Mouse (Mus musculus) cerebellum, postnatal 25 days (tissue): ENCODE data around the gene Fxyd5.

Source experiments
- DNase-seq, 2 experiments: peaks; one replicate each; pipeline ENCODE4 v3.0.0; 2021; ENCODE audit warnings: mixed read lengths in 2 of 2

Fxyd5 gene

DNA sequence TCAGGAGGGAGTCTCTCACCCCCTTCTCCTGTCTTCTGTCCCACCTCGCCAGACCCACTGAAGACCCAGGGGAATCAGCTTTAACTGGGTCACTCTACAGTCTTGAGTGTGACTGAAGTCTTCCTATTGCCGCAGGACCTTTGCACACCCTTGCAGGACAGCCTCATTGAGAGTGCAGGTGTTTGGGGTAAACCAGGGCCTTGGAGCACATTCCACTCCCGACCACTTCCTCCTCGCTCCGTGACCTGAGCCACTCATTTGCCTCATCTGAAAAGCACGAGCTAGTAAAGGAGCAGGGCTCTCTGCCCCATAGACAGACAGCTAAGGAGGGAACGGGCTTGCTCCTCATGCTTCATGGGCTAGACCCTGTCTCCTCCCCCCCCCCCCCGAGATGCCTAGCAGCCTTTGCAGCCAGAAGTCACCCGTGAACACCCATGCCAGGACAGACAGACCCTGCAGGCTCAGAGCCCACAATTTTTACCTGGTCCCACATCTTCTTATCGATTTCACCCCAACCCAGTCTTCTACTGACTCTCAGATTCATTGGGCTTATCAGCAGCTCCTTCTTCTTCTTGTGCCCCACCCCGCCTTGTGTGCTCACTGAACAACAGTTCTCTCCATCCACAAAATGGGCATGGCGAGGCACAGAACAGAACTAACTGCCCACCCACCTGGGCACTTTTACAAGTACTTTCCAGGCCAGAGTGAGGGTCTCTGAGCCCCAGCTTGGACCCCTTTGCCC is 1.8 kb downstream of the Fxyd5 start:
- DNase-seq: no peak

DNA sequence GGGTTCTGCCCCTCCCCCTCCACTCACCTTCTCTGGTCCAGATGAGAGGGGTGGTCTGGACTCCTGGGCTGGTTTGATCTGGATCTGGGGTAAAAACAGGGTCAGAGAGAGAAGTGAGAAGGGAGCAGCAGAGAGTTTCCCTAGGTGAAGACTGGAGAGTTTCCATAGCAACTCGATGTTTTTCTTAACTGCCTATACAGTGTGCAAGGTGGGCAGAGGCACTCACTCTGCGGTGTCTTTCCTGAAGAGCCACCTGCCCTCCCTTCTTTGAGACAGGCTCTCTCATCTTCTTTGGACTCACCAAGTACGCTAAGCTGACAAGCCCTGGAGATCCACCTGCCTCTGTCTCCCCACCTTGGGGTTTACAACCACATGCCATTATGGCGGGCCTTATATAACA is 3.3 kb downstream of the Fxyd5 start:
- no peak for DNase-seq

DNA sequence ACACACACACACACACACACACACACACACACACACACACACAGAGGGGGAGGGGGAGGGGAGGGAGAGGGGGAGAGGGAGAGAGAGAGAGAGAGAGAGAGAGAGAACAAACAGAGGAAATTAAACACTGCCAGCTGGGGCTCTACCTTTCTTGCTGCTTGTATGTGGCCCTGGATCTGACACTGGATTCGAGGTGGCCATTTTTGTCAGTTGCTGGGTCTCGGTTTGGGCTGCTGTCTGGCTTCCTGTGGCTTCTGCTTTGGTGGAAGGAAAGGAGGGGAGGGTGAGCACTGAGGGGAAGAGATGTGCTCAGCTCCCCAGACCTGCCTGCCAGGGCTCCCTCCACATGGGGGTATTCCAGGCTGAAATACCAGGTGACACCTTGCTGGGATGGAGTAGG is 4.6 kb downstream of the Fxyd5 start:
- DNase-seq: no peak

DNA sequence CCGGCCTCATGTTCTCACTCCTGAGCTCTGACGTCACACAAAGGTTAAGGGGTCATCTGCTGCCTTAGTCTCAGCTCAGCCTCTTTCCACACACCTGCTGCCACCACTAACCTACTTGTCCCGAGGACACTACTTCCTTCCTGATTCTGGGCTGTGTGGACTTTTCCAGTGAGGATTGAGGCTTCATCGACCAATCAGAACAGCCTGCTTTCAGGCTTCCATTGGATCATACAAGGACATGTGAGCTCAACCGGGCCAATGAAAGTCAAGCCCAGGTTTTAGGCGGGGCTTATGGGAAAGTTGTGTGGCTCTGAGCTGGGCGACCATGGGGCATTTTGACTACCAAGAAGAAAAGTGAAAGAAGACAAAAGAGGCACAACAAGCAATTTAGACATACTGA is 5.4 kb downstream of the Fxyd5 start:
- no peak for DNase-seq

DNA sequence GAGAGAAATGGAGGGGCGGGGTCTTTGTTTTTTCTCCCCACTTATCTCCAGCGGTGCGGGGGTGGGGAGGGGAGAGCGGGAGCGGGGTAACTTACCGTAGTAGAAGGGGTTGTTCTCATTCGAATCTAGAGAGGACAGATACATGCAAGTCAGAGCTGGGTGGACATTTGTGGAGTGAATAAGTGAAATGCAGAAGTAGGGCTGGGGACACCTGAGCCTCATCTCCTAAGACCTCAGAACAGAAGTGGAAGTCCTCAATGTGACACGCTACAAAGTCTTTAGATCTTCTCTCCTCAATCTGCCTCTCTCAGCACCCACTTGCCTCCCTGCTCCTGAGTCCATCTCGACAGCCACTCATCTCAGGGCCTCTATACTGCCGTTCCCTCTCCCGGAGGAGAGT is 7.0 kb downstream of the Fxyd5 start:
- no peak for DNase-seq

DNA sequence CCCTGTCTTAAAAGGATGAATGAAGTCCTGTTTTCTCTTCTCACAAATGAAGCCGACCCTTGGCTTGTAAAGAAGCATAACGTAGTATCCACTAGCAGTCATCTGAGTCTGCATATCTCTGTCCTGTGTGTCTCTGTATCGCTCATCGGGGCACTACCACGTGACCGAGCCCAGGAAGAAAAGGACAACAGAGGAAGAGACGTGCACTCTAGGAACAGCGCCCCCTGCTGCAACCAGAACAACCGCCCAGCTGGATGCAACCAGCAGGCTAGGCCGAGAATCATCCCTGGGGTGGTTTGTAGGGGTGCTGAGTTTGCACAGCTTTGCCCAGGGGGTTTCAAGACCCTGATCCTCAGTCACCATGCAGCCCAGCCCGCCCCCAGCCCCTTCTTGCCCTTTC is 7.5 kb downstream of the Fxyd5 start:
- DNase-seq: peak in 1 of 2 experiments; percentile 31

DNA sequence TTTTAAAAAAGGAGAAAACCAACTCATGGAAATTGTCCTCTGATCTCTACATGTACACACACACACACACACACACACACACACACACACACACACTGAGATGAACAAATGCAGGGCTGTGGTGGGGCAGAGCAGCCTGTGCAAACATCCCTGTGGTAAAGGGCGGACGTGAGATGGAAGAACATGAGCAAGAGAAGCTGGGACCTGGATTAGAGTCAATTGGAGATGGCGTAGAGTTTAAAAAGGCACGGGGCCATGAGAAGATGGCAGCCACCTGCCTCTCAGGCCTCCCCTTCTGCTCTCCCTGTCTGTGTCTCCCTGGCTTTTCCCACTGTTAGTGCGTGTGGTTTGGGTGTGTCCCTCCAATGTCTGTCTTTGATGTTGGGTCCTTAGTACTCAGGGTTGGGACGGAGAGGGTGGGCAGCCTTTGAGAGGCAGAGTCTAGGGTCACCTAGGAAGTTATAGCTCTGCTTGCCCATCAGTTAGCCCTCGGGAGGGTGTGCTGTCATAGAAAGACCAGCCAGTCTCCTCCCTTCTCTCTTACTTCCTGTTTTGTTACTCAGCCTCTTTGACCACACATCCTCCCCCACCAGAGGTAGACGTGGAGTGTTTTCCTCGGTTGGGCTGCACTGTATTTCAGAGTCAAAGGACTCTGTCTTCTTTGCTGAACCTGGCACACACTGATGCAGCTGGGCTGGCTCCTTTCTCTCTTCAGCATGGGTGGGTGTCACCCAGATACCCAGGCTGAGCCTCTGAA is 8.7 kb downstream of the Fxyd5 start:
- DNase-seq: no peak

DNA sequence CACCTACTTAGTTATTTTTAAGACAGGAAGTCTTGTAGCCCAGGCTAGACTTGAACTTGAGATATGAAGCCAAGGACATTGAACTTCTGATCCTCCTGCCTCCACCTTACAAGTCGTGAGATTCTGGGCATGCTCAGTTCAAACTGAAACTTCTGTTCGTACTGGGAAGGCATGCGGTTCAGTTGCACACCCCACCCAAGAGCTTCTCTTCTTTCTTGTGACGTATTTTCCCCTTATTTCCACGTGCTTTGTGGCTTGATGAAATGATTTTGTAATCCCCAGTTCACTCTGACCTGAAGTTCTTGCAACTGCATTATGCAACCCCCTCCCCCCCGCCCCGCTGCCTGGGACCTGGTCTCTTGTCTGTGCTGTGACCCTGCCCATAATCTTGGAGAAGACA is 10.6 kb downstream of the Fxyd5 start:
- DNase-seq: no peak

DNA sequence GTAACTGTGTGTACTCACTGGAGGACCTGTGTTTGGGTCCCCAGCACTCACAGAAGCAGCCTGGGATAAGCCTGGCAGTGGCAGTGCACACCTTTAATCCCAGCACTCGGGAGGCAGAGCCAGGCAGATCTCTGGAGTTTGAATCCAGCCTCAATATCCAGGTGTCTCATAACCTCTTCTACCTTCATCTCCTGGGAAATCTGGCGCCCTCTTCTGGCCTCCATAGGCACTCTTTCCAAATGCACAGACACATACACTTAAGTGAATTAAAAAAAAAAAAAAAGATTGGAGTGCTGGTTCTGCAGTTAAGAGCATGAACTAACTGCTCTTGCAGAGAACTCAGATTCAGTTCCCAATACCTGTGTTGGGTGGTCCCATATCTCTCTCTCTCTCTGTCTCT is 11.6 kb downstream of the Fxyd5 start:
- DNase-seq: no peak

DNA sequence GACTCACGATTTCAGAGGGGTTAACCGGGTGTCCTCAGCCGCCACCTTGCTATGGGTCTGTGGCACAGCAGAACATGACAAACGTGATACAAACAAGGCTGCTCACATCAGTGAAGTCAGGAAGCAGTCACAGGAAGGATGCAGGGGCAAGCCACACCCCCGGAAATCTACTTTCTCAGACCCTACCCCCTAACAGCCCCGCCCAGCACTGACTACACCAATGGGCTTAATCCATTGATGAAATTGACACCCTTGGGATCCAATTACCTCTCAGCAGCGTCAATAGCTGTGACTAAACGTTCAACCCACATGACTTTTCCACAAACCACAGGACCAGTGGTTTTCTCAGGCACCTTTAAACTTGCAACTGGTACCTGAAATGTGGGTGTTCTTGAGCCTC is 13.7 kb downstream of the Fxyd5 start:
- no peak for DNase-seq

DNA sequence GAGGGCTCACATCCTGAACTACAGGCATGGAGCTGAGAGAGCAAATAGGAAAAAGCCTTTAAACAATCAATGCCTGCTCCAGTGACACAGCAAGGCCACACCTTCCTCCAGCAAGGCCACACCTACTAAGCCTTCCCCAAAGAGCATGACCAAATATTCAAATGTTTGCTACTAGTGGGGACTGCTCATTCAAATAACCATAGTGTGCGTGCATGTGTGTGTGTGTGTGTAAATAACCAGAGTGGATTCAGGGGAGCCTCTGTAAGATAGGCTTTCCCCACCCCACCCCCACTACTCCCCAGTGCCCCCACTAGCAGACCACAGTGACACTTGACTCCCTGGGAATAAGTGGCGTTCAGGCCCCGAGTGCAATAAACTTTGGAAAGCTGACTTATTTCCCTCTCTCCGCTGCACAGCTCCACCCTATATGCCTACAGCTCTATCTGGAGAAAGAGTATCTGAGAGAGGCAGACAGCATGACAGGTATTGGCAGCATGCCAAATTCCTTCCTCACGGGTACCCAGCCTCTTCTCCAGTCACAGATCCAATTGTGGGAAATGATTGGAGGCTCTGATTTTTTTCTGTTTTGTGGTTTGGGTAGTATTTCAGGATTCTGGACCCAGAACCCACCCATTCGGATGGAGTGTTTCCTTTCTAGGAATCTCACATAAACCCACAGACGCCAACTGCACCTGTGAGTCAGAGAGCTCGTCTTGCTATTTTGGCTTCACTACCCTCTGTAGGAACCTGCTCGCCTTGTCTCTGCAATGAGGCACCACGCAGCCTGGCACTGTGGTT is 25.0 kb downstream of the Fxyd5 start:
- peak; percentile 21 to 30 for DNase-seq

DNA sequence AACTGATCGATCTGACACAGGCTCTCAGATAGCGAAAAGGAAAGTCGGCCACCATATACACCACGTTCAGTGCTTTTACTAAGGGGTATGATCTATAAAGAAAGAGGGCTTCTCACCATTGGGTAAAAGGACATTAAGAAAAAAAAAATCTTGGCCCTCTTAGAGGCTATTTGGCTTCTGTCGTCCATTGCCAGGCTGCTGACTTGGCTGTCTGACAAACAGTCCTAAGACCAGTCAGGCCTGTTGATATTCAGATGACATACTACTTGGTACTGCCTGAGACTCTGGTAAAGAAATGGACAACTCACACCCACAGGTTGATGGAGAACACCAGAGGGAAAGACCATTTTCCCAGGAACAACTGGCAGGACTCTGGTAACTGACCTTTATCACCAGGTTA is 29.3 kb downstream of the Fxyd5 start:
- peak in 1 of 2 experiments; percentile 12 for DNase-seq

DNA sequence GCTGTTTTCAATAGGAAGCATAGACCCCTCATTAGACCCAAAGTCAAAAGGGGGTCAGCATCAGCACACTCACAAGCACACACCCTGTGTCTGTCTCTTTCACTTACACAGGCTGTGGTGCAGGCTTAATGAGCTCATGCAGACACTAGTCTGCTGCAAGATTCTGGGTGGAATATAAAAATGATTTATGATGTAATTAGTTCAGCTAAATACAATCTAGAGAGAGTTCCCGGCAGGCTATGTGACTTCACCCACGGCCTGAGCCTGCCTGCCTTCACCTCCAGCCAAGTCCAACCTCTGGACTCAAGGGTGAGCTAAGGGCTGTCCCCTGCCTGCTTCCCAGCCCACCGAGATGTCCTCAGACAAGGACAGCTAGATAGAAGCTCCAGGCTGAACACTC is 33.4 kb downstream of the Fxyd5 start:
- DNase-seq: no peak

DNA sequence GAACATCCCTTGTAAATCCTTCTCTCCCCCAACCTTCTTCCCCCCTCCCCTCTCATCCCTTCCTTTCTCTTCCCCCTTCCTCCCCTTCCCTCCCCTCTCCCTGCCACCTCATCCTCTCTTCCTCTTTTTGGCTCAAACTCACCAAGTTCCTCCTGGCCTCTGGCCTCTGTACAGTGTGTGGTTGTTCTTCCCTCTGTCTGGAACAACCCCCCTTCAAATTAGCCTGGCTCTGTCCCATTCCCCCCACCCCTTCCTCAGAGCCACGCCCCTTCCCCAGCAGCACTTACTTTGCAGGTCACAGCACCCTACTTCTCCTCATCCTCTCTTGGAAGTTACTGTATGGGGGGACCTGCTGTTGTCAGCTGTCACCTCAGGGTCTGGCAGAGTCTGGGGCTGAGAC is 34.1 kb downstream of the Fxyd5 start:
- DNase-seq: no peak

DNA sequence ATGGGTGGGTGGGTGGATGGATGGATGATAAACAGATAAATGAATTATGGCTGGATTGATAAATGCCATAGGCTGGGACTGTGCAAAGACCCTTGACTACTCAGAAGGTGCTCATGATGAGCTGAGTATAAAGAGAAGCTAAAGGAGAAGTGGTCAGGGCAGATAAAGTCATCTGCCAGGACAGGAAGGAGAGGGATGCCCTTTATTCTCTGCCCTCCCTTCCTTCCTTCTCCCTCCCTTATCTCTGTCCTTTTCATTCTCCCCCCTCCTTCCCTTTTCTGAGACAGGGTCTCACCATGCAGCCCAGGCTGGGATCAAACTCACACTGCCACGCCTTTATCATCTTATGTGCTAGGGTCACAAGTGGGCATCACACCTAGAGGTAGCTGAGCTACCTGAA is 34.5 kb downstream of the Fxyd5 start:
- DNase-seq: no peak

DNA sequence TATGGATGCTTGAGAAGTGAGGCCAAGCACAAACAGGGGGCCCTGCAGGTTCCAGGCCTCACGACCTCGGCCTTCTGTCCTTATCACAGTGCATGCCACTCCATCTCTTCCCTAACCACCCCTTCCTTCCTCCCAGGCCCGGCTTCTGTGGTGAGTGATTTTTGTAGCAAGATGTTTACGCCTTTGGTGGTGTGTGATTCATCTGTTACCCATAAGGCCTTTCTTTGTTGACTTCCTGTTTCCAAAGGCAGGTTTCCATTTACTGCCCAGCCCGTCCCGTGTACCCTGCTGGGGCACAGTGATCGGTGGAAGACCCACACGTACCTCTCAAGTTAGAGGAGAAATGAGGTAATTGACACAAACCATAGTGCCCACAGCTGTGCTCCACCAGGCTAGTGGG is 39.6 kb downstream of the Fxyd5 start:
- no peak for DNase-seq

DNA sequence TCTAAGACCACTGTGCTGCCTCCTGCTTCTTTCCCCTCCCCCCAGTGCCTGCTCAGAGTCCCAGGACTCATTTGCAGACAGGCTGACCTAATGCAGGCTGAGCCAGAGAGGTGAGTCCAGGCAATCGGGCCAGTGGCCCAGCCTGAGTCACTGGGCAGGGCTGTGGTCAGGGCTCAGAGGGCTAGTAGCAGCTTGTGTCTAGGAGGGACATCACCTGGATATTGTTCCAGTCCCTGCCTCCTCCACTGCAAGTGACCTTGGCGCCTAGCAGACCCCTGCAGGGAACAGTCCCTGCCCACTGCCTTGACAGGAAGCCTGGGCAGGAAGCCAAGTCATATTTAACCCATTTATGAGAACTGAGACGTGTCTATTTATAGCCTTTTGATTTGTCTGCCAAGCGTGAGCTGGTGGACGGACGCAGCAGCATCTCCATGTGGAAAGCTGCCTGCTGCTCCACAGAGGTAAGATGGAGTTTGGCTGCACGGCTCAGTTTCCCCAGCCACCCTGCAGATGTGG is 41.7 kb downstream of the Fxyd5 start:
- DNase-seq: peak; percentile 56 to 74

DNA sequence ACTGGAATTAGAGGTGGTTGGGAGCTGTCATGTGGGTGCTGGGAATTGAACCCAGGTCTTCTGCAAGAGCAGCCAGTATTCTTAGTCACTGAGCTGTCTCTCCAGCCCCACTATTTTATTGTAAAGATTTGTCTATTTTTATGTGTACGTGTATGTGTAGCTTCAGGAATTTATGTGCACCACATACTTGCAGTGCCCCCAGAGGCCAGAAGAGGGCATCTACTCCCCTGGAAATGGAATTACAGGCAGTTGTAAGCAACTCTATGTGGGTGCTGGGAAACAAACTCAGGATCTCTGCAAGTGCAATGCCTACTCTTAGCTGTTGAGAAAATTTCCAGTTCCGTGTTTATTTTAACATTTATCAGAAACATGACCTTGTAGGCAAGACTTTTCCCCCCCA is 45.8 kb downstream of the Fxyd5 start:
- DNase-seq: no peak

DNA sequence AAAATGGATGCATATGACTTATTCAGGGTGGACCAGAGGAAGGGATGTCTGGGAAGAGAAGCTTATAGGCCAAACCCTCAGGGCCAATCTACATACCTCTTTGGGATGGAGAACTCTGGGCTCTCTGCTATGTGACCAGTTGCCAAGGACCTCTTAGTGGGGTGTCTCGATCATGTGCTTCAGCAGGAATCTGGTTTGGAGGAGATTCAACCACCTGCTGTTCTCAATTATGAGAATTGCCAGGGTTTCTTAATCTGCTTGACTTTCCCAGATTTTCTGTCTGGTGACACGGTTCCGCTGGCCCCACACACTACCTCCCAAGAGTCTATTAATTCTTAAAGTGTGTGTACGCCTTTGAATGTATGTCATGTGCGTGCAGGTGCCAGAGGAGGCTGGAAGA is 48.3 kb downstream of the Fxyd5 start:
- DNase-seq: peak in 1 of 2 experiments; percentile 42

DNA sequence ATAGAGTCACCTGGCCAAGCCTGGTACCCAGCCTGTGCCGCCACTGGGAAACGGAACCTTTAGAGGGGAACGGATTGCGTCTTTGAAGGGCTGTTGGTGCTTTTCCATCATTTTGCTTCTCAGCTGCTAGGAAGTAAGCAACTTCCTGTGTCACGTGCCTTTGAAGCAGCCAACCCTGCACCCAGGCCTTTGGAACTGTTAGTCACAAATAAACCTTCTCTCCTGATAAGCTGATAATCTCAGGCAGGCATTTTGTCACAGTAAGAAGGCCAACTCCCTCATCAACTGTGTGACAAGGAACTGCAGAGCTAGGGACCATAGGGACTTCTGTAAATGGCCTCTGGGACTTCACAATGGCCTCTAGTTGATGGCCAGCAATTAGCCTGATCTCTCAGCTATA is 50.1 kb downstream of the Fxyd5 start:
- DNase-seq: no peak

DNA sequence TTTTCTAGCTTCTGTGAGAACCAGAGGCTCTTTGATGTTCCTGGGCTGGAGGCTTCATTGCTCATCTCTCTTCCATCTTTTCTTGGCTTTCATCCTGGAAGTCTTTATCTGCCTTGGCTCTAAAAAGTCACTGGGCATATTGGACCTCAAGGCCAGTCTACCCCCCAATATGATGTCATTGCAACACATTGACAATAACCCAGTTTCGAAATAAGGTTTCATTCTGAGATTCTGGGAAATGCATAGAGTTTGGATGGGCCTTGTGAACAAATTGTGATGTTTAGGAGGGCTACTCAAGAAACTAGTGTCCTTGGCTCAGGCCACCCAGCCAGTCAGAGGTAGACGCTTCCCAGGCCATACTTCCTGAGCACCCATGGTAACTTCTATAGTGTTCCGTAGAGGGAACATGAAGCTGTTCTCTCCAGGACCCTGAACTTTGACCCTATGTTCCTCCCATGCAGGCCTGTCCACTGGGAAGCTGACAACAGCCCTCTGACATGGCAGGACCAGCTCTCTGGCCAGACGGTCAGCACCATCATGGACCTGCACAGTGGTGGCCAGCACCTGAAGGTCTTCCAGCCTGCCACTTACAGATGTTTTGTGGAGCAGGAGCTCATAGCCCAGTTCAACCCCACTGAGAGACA is 53.6 kb downstream of the Fxyd5 start:
- DNase-seq: no peak

DNA sequence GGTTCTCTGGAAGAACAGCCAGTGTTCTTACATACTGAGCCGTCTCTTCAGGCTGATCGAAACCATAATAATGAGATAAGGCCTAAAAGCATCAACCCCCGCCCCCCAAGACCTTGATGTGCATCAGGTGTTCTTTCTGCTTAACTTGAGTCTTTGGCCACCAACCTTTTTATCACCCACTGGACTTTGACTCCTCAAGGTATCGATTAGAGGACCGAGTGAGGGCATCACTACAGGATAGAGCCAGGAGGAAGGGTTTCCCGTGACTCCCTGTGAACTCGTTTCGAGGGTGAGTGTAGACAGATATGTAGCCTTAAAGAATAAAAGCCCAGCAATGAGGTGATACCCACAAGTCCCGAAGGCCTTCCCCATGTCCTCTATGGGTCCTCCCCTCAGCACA is 56.9 kb downstream of the Fxyd5 start:
- no peak for DNase-seq
